Mouse (Mus musculus) megakaryocyte, embryonic 14.5 days (primary cell): ENCODE data around the gene Myh7b.

Experiments used
- FLI1 ChIP-seq: IDR thresholded peaks from 2 replicates; pipeline ENCODE4 v1.6.1; 2012; ENCODE audit warnings: low read length, inconsistent platforms, mixed read lengths
- GATA1 ChIP-seq: IDR thresholded peaks from 3 replicates; pipeline ENCODE4 v1.6.1; 2012; ENCODE audit warnings: mixed read lengths, low read length, inconsistent platforms, borderline replicate concordance

GRCm38 (mm10) chr2:155582384-155582995 lies 28.5 kb upstream of the Myh7b start:
- TF ChIP-seq GATA1 (no peak), FLI1 (no peak)
